Mouse (Mus musculus) gonadal fat pad, adult 2 months (tissue): Measurements from ENCODE around the gene Dapk2. TPM values are rescaled to one million over a fixed set of nuclear protein-coding genes. Genes with fewer than 3 reads are reported as not detected.

ENCODE experiments used
- DNase-seq: peaks from one replicate; pipeline ENCODE4 v3.0.0-alpha.2; 2012; ENCODE audit warnings: low read depth
- polyA plus RNA-seq: library from polyadenylated mRNA; depleted of rRNA; stranded (reverse); fragments of >200 nt; gene quantifications from 2 replicates; pipeline ENCODE4 v1.2.3, GENCODE M21; 2012; rRNA removed

Dapk2 gene
- polyA plus RNA-seq, result 5.7 and 6.2 TPM in 2 replicates

GRCm38 (mm10) chr9:66157958-66158830, at the start of gene Dapk2:
Gene Dapk2 (plus strand): TSS chr9:66158223.
- DNase-seq, result no peak

DNA sequence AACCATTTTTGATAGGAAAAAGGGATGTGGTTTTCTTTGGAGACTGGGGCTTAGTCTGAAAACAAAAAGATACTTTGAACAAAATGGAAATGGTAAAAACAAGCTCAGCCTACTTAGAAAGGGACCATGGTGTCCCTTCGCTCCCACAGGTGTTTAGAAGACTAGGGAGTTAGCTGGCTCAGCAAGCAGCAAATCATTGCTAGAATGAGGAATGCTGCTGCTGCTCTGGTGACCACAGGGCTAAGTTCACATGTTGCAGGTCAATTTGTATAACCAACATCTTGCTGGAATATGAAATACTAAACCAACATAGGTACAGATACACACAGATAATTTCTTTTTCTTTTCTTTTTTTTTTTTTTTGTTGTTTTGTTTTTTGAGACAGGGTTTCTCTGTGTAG, 48.4 kb upstream of the Dapk2 start:
- DNase-seq, result no peak

DNA sequence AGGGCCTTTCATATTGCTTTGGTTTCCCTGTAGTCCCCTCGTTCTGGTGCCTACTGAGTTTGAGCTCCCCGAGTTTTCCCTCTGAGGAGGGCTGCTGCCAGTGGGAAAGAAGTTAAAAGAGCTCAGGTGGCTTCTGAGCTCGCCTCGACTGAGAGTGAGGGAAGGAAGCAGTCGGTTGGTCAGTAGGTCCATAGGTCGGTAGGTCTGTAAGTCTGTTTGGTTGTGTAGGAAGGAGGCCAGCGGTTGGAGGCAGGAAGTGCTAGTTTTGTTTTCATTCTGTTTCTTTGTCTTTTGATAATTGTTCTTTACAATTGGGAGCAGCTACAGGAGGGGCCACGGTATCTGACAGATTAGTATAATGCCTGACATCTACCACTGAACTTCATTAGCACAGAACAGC, 47.9 kb upstream of the Dapk2 start:
- DNase-seq, result no peak

DNA sequence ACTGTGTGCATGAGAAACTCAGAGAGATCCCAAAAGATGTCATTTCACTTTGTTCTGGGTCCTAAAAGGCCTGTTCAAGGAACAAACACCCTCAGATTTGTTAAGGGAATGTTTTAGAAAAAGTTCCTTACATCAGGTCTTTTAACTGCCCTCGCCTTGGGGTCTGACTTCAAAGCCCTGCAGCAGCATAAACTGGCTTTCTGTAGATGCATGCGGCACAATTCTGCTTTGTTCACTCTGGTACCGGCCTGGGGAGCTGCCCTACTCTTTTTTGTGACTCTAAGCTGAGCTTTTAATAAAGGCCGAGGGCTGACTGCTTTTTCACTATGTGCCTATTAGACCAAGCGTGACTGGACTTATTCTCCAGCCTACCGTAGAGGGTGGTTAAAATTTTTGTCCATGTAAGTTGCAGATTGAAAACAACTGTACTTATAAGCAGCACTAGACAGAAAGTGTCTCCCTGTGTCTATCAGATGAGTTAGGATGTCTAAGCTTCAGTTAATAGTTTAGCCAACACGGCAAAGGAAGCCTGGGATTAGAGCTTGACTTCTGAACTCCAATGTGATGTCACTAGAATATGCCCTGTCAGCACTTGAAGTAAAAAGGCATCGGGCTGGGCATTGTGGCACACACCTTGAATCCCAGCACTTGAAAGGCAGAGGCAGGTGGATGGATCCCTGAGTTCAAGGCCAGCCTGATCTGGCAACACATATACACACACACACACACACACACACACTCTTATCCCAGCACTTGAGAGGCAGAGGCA, 47.2 kb upstream of the Dapk2 start:
- no peak for DNase-seq

DNA sequence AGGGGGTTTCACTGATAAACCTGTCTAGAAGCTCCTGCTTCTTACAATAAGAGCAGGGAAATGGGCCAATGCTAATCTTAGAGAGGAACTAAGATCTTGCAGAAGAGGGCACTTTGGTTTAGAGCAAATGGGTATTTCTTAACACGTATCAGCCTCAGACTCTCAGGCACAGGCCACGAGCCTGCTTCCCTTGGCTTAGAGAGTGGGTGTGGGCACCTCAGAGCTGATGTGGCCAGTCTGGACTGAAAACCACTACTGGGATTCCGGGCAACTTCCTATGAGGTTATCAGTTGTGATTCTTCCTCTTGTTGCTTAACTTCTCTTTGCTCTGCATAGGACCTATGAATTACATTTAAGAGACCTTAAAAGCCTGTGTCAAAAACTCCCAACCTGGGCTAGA, 43.7 kb upstream of the Dapk2 start:
- no peak for DNase-seq

DNA sequence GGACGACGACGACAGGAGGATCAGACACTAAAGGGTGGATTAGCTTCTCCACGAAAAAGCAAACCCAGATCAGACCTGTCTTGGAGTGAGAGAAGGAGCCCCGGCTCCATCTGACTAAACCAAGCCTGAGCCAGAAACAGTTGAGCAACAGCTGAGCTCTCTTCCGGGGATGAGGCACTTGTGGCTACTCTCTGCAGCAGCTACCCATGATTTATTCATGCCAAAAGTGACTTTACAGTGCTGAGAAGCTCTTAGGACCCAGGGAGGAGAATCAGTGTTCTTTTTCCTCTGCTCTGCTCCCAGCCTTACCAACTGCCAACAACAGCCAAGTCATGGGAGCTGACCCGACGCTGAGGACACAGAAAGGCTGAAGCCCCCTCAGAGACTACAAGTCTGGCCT, 41.1 kb upstream of the Dapk2 start:
- no peak for DNase-seq

- DNase-seq, result no peak
Measured at GRCm38 (mm10) chr9:66119498-66119897, 38.5 kb upstream of the Dapk2 start.

- no peak for DNase-seq
Measured at GRCm38 (mm10) chr9:66120106-66120505, 37.9 kb upstream of the Dapk2 start.

- DNase-seq, result no peak
Measured at GRCm38 (mm10) chr9:66120945-66121344, 37.1 kb upstream of the Dapk2 start.

DNA sequence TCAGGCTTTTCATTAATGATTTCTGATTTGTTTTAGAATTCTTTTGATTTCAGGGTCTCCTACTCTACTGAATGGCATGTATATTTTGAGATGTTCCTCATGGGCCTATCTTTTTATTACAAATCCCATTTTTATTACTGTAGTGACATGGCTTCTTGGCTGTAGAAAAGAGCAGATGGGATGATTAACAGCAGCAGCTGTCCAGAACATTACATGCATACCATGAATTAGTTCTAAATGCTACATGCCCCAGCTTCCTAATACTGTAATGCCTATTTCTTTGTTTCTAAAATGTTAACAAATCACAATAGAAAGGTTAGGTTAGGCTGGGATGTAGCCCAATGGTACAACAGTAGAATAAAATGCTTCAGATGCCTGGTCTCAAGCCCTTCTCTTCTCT, 36.6 kb upstream of the Dapk2 start:
- no peak for DNase-seq

DNA sequence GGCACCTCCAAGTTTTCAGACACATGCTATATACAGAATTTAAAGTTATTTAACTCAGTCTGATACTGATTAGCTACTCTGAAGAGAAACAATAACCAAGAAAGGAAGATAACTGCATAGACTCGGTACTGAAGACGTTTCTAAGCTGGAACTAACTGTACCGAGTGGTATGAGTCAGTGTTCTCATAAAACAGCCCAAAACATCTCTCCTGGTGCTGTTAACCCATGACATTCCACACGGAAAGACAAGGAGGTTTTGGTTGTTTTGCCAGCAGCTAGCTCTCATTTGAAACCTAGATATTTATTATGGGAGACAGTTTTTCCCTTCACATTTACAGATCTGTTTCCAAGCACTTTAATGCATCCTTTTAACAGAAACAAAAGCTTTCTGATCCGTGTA, 34.4 kb upstream of the Dapk2 start:
- no peak for DNase-seq

DNA sequence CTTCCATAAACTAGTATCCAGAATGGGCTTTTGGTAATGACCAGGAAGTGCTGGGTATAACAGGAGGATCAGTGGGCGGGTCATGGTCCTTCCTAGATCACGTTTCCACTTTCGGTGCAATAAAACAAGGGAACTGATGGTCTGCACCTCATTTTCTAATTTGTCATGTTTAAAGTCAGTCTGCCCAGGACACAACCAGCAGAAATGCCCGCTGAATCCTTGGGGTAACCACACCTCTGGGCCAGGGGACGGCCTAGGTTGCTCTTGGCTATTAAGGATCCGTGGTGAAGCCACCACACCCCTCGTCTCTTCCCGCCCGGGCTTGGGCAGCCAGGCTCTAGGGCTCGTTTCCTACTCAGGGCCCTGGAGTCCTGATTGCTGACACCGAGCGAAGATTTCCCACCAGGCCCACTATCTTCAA, 33.9 kb upstream of the Dapk2 start:
- DNase-seq, result no peak

DNA sequence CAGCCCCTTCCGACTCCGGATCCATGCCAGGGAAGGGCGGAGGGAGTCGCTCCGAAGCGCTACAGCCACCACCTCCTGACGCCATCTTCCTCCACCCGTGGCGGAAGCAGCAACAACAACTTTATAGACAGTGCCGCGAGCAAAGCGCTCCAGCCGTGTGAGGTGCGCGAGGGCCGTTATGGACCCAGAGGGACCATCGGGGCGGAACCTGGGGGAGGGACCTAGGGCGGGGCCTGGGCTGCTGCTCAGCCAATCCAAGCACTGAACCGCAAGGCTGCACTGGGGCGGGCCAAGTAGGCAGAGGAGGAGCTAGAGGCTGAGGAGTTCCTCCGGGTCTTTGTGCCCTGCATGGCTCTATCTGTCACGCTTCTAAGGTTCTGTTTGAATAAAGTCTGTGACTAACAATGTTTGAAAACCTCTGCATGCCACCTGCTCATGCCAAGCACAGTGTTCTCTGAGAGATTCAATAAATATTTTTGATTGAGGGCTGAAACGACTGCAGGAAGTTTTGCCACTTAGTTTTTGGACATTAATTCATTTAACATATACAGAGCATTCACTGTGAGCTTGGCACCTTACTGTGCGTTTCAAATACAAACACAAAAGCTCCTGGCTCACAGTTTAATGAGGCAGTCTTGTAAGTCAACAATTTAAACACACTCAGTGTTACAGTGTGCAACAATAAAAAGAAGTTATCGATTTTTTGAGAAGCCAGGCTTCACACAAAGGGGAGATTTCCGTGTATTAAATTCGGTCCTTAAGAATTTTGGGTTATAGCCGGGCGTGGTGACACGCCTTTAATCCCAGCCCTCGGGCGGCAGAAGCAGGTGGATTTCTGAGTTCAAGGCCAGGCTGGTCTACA, 33.1 kb upstream of the Dapk2 start:
- peak; percentile 41 for DNase-seq

GRCm38 (mm10) chr9:66125543-66126455, 32.2 kb upstream of the Dapk2 start:
- no peak for DNase-seq

DNA sequence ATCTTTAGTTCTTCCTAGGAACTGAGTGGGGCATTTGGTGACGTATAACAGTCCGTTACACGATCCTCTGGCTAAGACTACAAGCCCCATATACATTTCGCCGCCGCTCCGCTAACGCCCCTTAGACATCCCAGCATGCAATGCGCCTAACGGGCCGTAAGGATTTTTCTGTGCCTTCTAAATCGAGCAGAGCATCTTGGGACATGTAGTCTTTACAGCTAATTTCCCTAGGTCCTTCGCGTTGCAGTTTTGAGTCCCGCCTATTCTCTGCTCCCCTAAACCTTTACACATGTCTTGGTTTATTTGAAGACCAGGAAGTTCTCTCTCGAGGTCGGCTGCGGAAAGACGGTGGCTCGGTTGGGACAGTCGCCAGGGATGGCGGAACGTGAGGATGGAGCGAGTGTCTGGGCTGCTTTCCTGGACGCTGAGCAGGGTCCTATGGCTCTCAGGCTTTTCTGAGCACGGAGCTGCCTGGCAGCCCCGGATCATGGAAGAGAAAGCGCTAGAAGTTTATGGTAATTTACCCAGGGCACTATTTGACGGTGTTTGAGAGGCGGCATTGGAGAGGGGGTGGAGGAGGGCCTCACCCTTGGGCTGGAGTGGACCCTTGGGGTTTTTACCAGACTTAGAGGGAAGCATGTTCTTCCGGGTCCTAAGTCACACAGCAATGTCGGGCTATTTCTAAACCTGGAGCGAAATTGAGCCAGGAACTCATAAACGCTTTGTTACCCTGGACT, 31.4 kb upstream of the Dapk2 start, which contains the start of the genes Snx1 and Ciao2a:
Gene Snx1 (minus strand): TSS at position 132 of the 737 bp plus-strand sequence.
Gene Ciao2a (plus strand): TSS at position 156 of the 737 bp plus-strand sequence.
- DNase-seq, result peak; percentile 91

GRCm38 (mm10) chr9:66127193-66127546, 30.9 kb upstream of the Dapk2 start:
- no peak for DNase-seq

DNA sequence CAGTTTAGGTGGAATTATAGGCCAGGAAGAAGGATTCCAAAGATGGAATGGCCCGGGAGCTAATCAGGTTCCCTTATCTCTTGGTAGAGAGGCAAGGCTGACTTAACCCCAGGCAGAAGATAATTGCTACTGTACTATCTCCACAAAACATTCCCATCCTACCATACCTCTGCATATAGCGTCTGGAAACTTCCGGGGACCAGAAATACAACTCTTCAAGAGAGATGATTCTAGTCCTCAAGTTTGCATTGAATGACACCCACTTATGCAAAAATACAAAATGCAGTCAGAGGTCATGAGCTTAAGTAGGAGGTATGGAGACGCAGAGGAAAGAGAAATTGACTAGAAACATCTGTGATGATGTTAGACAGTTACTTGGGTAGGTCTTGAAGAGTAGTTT, 30.1 kb upstream of the Dapk2 start:
- DNase-seq, result no peak

- no peak for DNase-seq
Measured at GRCm38 (mm10) chr9:66131466-66131865, 26.6 kb upstream of the Dapk2 start.

- DNase-seq, result no peak
Measured at GRCm38 (mm10) chr9:66135967-66136366, 22.1 kb upstream of the Dapk2 start.

DNA sequence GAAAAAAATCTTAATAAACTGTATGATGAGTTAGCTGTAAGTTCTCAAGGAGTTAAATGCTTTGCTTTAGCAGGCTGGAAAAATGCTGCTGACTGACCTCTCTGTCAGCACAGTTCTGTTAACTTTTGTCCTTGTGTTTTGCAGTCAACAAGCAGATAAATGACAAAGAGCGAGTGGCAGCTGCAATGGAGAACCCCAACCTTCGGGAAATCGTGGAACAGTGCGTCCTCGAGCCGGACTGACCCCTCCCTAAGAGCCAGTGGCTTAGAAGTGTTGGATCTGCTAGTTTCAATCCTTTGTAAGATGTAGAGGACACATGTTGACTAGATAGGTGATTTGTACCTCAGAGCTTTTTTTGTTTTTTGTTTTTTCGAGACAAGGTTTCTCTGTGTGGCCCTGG, 19.8 kb upstream of the Dapk2 start:
- DNase-seq, result no peak
